Mouse (Mus musculus): ENCODE measurements at regions not wholly inside any gene's neighbourhood (a gene's known extent, or its start where the extent isn't known, plus 50 kb on each side); places are given as distances from the start of the nearest gene placed in this dataset.

GRCm38 (mm10) chr1:73644394-73644793 lies 479.9 kb downstream of the Tns1 start:
- TF ChIP-seq CTCF (IDR thresholded peaks at IDR 0.05; ENCODE audit: control insufficient read depth, insufficient read depth, insufficient read length), result no peak
- TF ChIP-seq MYOD1 (IDR thresholded peaks at IDR 0.05; ENCODE audit: control insufficient read depth, insufficient read length, low read depth), result no peak

Data from C2C12 (cell line).